Mouse (Mus musculus) testis, adult 2 months (tissue): ENCODE data around the gene Msi1.
A peak's percentile ranks its signal among the peaks of the same experiment; 100 is the strongest.

Source experiments
- CTCF ChIP-seq: fragments of 200-500 bp; IDR thresholded peaks from 2 replicates; pipeline ENCODE4 v1.5.1; 2012; ENCODE audit warnings: low read depth, mild to moderate bottlenecking, inconsistent platforms, low read length, moderate library complexity; ENCODE audit not compliant: control insufficient read depth, insufficient read depth, insufficient replicate concordance
- POLR2A ChIP-seq: fragments of 200-500 bp; IDR thresholded peaks from 2 replicates; pipeline ENCODE4 v1.6.1; 2012; ENCODE audit warnings: low read depth, mild to moderate bottlenecking, inconsistent platforms, low read length, moderate library complexity; ENCODE audit not compliant: control insufficient read depth

- TF ChIP-seq CTCF (no peak), POLR2A (peak; percentile 70)
Observed at GRCm38 (mm10) chr5:115483947-115484920, 54.8 kb downstream of the Msi1 start, which contains the start of gene Sirt4.
